Mouse (Mus musculus): ENCODE measurements around the gene Sh3rf3. TPM values are rescaled to one million over a fixed set of nuclear protein-coding genes. Genes with fewer than 3 reads are reported as not detected.

Gene Sh3rf3
- total RNA-seq, 2 experiments from 2014 or later: 2.6 to 3.2 TPM

DNA sequence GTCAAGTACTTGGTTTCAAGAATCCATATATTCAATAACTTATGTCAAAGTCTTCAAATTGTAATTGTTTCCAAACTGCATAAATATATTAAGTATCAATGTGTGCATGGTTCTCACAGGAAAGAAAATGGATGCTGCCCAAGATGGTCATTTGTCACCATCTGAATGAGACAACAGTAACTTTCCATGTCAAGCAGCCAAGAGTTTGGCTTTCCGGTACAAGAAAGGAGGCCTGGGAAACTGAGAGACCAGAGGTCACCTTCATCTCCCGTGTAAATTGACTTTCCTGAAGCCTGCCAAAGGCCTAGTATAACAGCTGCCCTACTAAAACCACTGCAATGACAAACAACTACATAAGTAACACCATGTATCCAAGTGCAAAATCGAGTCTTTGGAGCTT lies 369.1 kb downstream of the Sh3rf3 start:
- DNase-seq: no peak

Small RNAs within 50 kb of the gene (microRNA-seq; reads per million reads assigned to microRNA genes)
- 0 reads per million in 2 experiments for gene Gm27672

Other genes starting within 250 kb of the Sh3rf3 start
- under 1 TPM; 0.40 to 0.52 TPM for gene Edar, start 137.7 kb upstream of the Sh3rf3 start, total RNA-seq (2021)
- gene Gm17542, start 95.1 kb upstream of the Sh3rf3 start, total RNA-seq (2021): not detected